Mouse (Mus musculus) embryo, embryonic 11 days (tissue): ENCODE measurements at regions not wholly inside any gene's neighbourhood (a gene's known extent, or its start where the extent isn't known, plus 50 kb on each side); places are given as distances from the start of the nearest gene placed in this dataset.
A peak's percentile ranks its signal among the peaks of the same experiment; 100 is the strongest.

Experiments used
- DNase-seq: peaks from one replicate; pipeline ENCODE4 v3.0.0-alpha.2; 2015

GRCm38 (mm10) chr1:72108678-72109077 lies 103.4 kb downstream of the Mreg start:
- peak; percentile 44 for DNase-seq

GRCm38 (mm10) chr1:72107125-72107524 lies 105.0 kb downstream of the Mreg start:
- DNase-seq = no peak

DNA sequence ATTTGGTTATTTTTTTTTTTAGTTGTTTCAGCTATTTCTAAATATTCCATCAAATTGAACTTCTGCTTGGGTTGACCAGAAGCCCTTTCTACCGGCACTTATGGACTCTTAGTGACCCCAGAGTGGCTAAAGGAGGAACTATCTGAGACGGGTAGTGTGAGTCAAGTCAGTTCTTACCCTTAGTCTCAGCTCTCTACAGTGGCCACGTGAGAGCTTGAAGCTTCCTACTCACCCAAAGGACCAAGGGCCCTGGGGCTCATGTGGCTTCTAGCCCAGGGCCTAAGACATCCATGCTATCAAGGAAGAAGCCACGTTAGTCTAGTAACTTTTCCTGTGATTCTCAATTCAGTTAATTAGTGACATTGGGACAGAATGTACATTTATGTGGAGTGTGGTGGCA lies 105.5 kb downstream of the Mreg start:
- DNase-seq = no peak

DNA sequence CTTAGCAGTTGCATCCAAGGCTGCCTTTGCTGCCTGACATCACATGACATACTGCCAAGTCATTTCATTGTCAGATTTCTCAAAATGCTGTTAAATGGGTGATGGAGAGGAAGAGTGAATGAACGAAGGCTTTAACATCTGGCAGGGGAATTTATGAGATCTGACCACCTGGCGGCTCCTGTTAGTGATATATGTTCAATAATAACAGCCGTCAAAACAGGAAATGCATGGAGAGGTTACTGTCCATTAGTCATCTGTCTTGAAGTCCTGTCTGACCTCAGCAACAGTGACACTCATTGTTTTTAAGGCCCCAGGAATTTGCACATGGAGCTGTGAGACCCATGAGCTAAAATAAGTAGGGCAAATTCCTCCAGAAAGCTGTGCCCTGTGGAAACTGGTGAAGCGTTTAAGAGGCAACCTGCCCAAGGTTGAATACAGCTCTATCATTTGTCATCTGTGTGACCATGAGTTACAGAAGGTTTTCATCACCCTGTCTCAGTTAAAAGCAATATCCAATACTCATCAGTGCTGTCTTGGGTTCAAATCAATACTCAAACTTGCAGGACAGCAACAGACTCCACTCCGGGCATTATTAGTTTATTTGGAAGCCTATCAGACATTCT lies 106.6 kb downstream of the Mreg start:
- peak; percentile 17 for DNase-seq

DNA sequence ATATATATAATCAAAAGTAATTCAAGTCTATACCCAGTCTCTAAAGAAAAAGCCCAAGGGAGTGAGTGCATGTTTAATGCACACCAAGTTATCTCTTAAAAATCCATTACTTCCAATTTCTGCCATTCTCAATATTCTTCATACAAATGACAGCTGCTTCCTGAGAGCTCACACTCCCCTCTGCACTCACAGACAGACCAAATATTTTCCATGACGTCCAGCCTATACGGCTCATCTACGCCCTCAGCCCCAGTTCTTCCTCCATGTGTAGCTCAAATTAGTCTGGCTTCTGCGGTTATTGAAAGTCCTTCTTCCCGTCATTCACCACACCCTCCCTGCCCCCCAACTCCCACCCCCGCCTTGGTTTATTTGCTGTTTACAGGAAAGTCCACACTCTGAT lies 108.1 kb downstream of the Mreg start:
- no peak for DNase-seq

- DNase-seq = no peak
Measured at GRCm38 (mm10) chr1:72103387-72103786, 108.7 kb downstream of the Mreg start.

DNA sequence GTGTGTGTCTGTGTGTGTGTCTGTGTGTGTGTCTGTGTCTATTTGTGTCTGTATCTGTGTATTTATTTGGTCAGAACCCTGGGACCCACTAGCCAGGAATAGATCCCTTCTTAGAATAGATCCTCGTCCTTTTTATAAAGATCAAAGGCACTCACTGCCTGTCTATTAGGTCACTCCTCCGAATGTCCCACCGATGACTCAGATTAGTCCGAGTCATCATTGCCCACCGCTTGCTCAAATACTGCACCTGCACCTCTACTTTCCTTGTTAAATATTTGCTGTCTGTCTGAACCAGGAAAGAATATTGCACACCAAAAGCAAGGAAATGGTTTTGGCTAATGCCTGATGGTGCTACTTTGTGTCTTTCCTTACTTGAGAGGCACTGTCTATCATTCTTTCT lies 112.7 kb downstream of the Mreg start:
- DNase-seq = no peak

DNA sequence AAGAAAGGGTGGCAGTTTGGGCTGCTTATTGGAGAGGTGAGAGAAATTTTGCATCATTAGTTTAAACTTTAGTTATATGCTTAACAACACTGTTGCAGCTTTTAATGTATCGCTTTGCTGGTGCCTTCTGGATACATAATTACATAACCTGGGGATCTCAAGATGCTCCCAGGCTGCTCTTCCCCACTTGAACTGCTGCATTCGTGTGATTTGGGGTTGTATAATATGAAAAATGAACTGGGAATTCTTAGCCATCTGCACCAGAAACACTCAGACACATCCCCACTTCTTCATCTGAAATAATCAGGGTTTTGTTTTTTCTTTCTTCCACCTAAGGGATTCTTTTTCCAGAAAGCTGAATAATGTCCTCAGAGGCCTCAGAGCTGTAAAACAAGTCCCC lies 120.8 kb downstream of the Mreg start:
- no peak for DNase-seq

- peak; percentile 25 for DNase-seq
Measured at GRCm38 (mm10) chr1:72085661-72086060, 126.4 kb downstream of the Mreg start.

- DNase-seq = no peak
Measured at GRCm38 (mm10) chr1:72084219-72084618, 127.9 kb downstream of the Mreg start.

DNA sequence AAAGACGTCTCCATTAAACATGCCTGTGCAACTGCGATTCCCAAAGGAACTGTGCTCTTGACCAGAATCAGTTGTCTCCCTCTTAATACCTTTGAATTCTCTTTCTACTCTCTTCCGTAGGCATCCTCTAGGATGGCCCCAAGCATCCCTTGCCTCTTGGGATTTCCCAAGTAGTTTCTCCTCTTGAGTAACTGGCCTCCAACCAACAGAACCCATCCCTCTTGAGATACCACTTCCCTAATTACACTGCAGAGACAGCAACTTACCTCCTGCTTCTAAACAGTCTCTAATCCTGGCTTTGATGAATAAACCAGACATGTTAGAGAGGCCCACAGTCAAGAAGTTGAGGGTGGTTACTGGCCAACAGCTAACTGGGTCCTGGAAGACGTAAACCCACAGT lies 129.7 kb downstream of the Mreg start:
- DNase-seq = no peak

DNA sequence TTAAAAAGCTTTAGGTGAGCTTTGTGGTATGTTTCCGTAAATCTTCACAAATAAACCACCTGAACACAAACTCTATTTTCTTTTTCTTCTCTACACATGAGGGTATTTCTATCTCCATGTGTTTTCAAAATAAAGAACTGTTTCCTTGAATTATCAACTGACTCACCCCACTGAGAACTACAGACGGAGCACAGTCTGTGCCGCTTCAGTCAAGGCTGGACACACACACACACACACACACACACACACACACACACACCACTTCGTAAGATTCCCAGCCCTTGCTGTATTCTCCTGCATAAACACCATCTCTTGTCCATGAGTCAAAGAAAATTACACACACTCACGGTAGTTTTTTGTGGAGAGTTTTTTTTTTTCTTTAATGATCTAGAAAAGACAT lies 130.3 kb downstream of the Mreg start:
- no peak for DNase-seq

GRCm38 (mm10) chr1:72078926-72079550 lies 133.1 kb downstream of the Mreg start:
- DNase-seq = no peak

DNA sequence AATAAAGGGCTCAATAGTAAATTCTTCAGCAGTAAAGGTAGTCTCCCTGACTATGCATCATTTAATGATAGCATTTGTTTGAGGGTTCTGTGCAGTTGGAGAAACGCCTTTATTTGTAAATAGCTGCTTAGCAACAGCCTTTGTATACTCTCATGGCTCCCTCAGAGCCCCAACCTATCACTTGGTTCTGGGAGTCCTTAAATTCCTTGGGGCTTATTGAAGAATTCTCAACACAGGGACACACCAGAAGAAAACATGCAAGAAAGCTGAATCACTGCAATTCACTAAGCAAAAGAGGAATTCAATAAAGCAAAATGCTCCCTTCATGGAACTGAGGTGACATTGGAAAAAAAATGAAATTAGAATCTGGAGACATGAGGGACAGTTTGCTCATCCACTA lies 135.8 kb downstream of the Mreg start:
- DNase-seq = no peak

DNA sequence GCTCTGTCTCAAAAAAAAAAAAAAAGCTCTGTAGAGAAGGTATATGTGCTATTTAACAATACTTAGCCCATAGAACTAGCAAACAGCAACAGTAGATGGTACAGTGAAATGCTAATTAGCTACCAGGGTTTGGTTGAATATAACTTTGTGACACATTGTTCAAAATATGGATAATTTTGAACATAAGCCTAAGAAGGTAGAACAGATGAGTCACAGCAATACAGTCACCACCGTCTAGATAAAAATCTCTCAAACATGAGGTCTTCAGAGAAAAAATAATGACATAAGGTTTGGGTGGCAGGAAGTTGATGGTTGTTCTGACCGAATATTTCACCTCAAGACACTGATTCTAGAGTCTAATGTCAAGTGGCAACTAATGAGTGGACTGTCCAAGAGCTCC lies 136.6 kb downstream of the Mreg start:
- no peak for DNase-seq

DNA sequence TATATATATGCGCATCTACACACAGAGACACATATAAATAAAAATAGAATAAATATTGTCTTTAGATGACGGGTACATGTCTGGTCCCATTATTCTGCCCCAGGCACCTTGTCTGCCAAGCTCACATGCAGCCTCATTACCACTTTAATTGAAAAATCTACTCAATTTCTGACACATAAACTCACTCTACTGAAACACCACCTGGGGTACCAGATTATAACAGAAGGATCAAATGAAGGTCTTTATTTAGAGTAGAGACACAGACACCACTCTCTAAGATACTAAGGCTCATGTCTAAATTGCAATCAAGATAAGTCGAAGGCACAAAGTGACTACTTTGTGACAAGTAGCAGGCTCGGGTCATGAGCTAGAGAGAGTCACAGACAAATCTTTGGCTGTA lies 138.9 kb downstream of the Mreg start:
- no peak for DNase-seq

GRCm38 (mm10) chr1:72070489-72070888 lies 141.6 kb downstream of the Mreg start:
- no peak for DNase-seq

DNA sequence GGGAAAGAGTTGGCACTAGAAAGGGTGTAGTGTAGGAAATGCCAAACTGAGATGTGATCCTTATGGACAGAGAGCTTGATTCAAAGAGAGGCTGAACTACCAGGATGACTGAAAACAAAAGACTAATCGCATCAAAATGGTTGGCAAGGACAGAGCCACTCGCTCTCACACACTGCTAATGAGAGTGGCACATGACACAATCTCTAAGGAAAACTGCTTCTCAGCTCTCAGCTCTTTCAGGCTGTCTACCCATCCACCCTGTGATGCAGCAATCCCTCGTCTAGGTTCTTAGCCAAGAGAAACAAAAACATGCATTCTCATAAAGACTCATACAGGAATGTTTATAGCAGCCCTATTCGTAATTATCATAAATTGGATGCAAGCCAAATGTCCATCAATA lies 143.1 kb downstream of the Mreg start:
- no peak for DNase-seq

- DNase-seq = no peak
Measured at GRCm38 (mm10) chr1:72065090-72065489, 147.0 kb downstream of the Mreg start.

- DNase-seq = no peak
Measured at GRCm38 (mm10) chr1:72060393-72060792, 151.7 kb downstream of the Mreg start.

- DNase-seq = no peak
Measured at GRCm38 (mm10) chr1:72058045-72058703, 153.9 kb downstream of the Mreg start.

DNA sequence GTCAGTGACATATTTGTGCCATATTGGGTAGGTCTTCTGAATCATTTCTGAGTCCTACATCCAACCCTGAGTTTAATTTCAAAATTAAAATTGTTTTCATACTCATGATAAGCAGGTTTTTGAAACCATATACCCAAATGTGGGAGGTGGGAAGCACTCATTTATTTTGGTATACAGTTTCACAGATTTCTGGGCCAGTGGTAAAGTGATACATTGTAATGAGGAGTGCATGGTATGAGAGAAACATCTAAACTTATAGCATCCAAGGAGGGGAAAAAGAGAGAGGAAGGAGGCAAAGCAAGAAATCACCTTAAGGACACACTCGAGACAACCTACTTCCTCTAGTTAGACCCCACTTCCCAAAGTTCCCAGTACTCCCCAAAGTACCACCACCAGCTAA lies 157.6 kb downstream of the Mreg start:
- DNase-seq = no peak

GRCm38 (mm10) chr1:72050858-72051257 lies 161.2 kb downstream of the Mreg start:
- no peak for DNase-seq

DNA sequence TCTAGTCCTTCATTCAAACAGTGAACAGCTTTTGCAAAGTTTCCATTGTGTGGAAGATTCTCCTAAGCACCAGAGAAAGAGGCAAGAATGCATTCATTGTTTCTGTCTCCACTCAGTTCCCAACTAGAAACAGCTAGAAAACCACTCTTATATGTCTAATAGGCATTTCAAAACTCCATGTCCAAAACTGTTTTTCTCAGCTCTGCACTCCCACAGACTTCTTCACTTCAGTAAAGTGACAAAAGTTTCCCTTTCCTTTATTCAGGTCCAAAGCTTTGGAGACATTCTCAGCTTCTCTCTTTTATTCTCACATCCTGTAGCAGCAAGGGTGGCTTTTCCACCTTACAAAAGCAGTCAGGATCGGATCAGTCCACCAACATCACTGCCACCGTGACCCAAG lies 166.0 kb downstream of the Mreg start:
- DNase-seq = no peak

- DNase-seq = peak; percentile 25
Measured at GRCm38 (mm10) chr1:72038518-72038917, 173.6 kb downstream of the Mreg start.
